Mouse (Mus musculus) forebrain, embryonic 12.5 days (tissue): Measurements from ENCODE around the gene Krtap5-3. TPM values are rescaled to one million over a fixed set of nuclear protein-coding genes. Genes with fewer than 3 reads are reported as not detected.
"Not testable (repeated sequence)": the region's sequence is repeated elsewhere in the genome, so short reads cannot be mapped to it uniquely, and the experiment has no call there.

ENCODE experiments used
- ATAC-seq: fragments of 200-750 bp; cut with Nextera tagmentation; 2 replicates; pipeline ENCODE4 v1.8.0; 2017; ENCODE audit warnings: moderate TSS enrichment; ENCODE audit not compliant: low FRiP score
- H3K27ac ChIP-seq: fragments of 300-500 bp; sonication (generic); 2 replicates; pipeline ENCODE4 v1.5.1; 2016; ENCODE audit warnings: mild to moderate bottlenecking
- H3K27me3 ChIP-seq: fragments of 300-500 bp; sonication (generic); 2 replicates; pipeline ENCODE4 v1.6.1; 2016; ENCODE audit warnings: mild to moderate bottlenecking
- H3K36me3 ChIP-seq: fragments of 300-500 bp; sonication (generic); replicated peaks from 2 replicates; pipeline ENCODE4 v1.6.1; 2016; ENCODE audit warnings: mild to moderate bottlenecking
- H3K4me1 ChIP-seq: fragments of 300-500 bp; sonication (generic); 2 replicates; pipeline ENCODE4 v1.6.1; 2016
- H3K4me2 ChIP-seq: fragments of 300-500 bp; sonication (generic); 2 replicates; pipeline ENCODE4 v1.6.1; 2016; ENCODE audit warnings: mild to moderate bottlenecking, moderate library complexity
- H3K4me3 ChIP-seq: fragments of 300-500 bp; sonication (generic); replicated peaks from 2 replicates; pipeline ENCODE4 v1.5.1; 2016; ENCODE audit warnings: mild to moderate bottlenecking
- H3K9ac ChIP-seq: fragments of 300-500 bp; sonication (generic); 2 replicates; pipeline ENCODE4 v1.6.1; 2016; ENCODE audit warnings: mild to moderate bottlenecking
- H3K9me3 ChIP-seq: fragments of 300-500 bp; sonication (generic); 2 replicates; pipeline ENCODE4 v1.6.1; 2016
- WGBS: fragments of 180-500 bp; shearing (Covaris S2); methylation state at CpG from one replicate; pipeline ENCODE4 v1.1.7; 2016; 5-methylcytosine and 5-hydroxymethylcytosine counted together
- polyA plus RNA-seq: library from polyadenylated mRNA; unstranded; fragments of >200 nt; fragmentation: Nextera tagmentation; extraction: Ambion mirVana; gene quantifications from 2 replicates; pipeline ENCODE4 v1.2.1, GENCODE M21; 2016

The Krtap5-3 gene
- polyA plus RNA-seq: not detected in 2 replicates

GRCm38 (mm10) chr7:142201064-142201463 is at the start of gene Krtap5-3:
Gene Krtap5-3, plus strand, starts transcription at chr7:142201364.
- Histone ChIP-seq H3K4me1 (no peaks in the 10 kb centered on the region), H3K9ac (no peak within 1 kb of the TSS), H3K27me3 (no peaks in the 10 kb centered on the region; the same call in 1 of the 2 replicates), H3K36me3 (no peaks in the 10 kb centered on the region), H3K27ac (no peak within 1 kb of the TSS), H3K9me3 (no peaks in the 10 kb centered on the region), H3K4me2 (no peak within 1 kb of the TSS), H3K4me3 (no peak within 1 kb of the TSS)
- ATAC-seq: no peak
- WGBS: 83% methylated on average over 1 of the region's 1 CpGs

GRCm38 (mm10) chr7:142152191-142152590 is 49.0 kb upstream of the Krtap5-3 start:
- Histone ChIP-seq H3K9me3 (no peaks in the 10 kb centered on the region), H3K9ac (no peak overlapping the region), H3K36me3 (no peaks in the 10 kb centered on the region), H3K27ac (no peak overlapping the region), H3K4me3 (no peak overlapping the region), H3K4me2 (no peak overlapping the region), H3K4me1 (no peaks in the 10 kb centered on the region), H3K27me3 (no peaks in the 10 kb centered on the region)
- WGBS: 85% methylated on average over 4 of the region's 4 CpGs
- no peak for ATAC-seq

GRCm38 (mm10) chr7:142155308-142155707 is 45.9 kb upstream of the Krtap5-3 start:
- WGBS: 62% methylated on average over 1 of the region's 1 CpGs
- H3K36me3 ChIP-seq: no peaks in the 10 kb centered on the region
- H3K27me3 ChIP-seq: no peaks in the 10 kb centered on the region
- no peak overlapping the region for H3K4me2 ChIP-seq
- no peaks in the 10 kb centered on the region for H3K9me3 ChIP-seq
- no peak overlapping the region for H3K4me3 ChIP-seq
- ATAC-seq: no peak
- no peaks in the 10 kb centered on the region for H3K4me1 ChIP-seq
- no peak overlapping the region for H3K27ac ChIP-seq
- H3K9ac ChIP-seq: no peak overlapping the region

- 52% methylated on average over 2 of the region's 2 CpGs for WGBS
- ATAC-seq, H3K4me2 ChIP-seq, H3K4me3 ChIP-seq, H3K27ac ChIP-seq, H3K27me3 ChIP-seq, H3K9me3 ChIP-seq, H3K9ac ChIP-seq, H3K4me1 ChIP-seq, H3K36me3 ChIP-seq: not testable (repeated sequence)
Measured at GRCm38 (mm10) chr7:142157013-142157412, 44.2 kb upstream of the Krtap5-3 start, which contains the start of gene Gm29735. Gene Gm29735, minus strand, starts transcription at chr7:142157113.

- Histone ChIP-seq H3K9me3 (no peaks in the 10 kb centered on the region), H3K4me2 (no peak overlapping the region), H3K4me1 (no peaks in the 10 kb centered on the region), H3K36me3 (no peaks in the 10 kb centered on the region), H3K9ac (no peak overlapping the region), H3K4me3 (no peak overlapping the region), H3K27ac (no peak overlapping the region), H3K27me3 (no peaks in the 10 kb centered on the region)
- no peak for ATAC-seq
- WGBS: 88% methylated on average over 3 of the region's 3 CpGs
Measured at GRCm38 (mm10) chr7:142159366-142159765, 41.8 kb upstream of the Krtap5-3 start.

GRCm38 (mm10) chr7:142165639-142166038 is 35.5 kb upstream of the Krtap5-3 start, which contains the start of gene Gm4553:
Gene Gm4553, minus strand, starts transcription at chr7:142165739.
- not testable (repeated sequence) for ATAC-seq, H3K9me3 ChIP-seq, H3K27ac ChIP-seq

GRCm38 (mm10) chr7:142169836-142170235 is 31.3 kb upstream of the Krtap5-3 start:
- H3K27ac ChIP-seq: no peak overlapping the region
- H3K36me3 ChIP-seq: no peaks in the 10 kb centered on the region
- WGBS: 52% methylated on average over 3 of the region's 3 CpGs
- ATAC-seq: no peak
- no peak overlapping the region for H3K4me3 ChIP-seq
- H3K9me3 ChIP-seq: no peaks in the 10 kb centered on the region
- no peak overlapping the region for H3K4me2 ChIP-seq
- no peaks in the 10 kb centered on the region for H3K4me1 ChIP-seq
- H3K9ac ChIP-seq: no peak overlapping the region
- no peaks in the 10 kb centered on the region for H3K27me3 ChIP-seq

More at GRCm38 (mm10) chr7:142165639-142166038, 35.5 kb upstream of the Krtap5-3 start, which contains the start of gene Gm4553:
- H3K4me3 ChIP-seq, H3K4me1 ChIP-seq, H3K4me2 ChIP-seq, H3K9ac ChIP-seq, H3K36me3 ChIP-seq, H3K27me3 ChIP-seq: not testable (repeated sequence)

- H3K4me1 ChIP-seq, H3K27me3 ChIP-seq, H3K27ac ChIP-seq, H3K9ac ChIP-seq, H3K4me2 ChIP-seq, ATAC-seq, H3K9me3 ChIP-seq, H3K4me3 ChIP-seq, H3K36me3 ChIP-seq: not testable (repeated sequence)
Measured at GRCm38 (mm10) chr7:142175905-142176304, 25.3 kb upstream of the Krtap5-3 start, which contains the start of gene Krtap5-2. Gene Krtap5-2, minus strand, starts transcription at chr7:142176005.

- Histone ChIP-seq H3K27ac (no peak overlapping the region), H3K4me1 (no peaks in the 10 kb centered on the region), H3K27me3 (no peaks in the 10 kb centered on the region), H3K9me3 (no peaks in the 10 kb centered on the region), H3K4me2 (no peak overlapping the region), H3K9ac (no peak overlapping the region), H3K36me3 (no peaks in the 10 kb centered on the region), H3K4me3 (no peak overlapping the region)
- no peak for ATAC-seq
- WGBS: 68% methylated on average over 1 of the region's 1 CpGs
Measured at GRCm38 (mm10) chr7:142178685-142179084, 22.5 kb upstream of the Krtap5-3 start.

GRCm38 (mm10) chr7:142181021-142181420 is 20.1 kb upstream of the Krtap5-3 start:
- Histone ChIP-seq H3K4me1 (no peaks in the 10 kb centered on the region), H3K36me3 (no peaks in the 10 kb centered on the region), H3K4me3 (no peak overlapping the region), H3K9me3 (no peaks in the 10 kb centered on the region), H3K27me3 (no peaks in the 10 kb centered on the region), H3K4me2 (no peak overlapping the region), H3K9ac (no peak overlapping the region), H3K27ac (no peak overlapping the region)
- ATAC-seq: no peak
- WGBS: 72% methylated on average over 1 of the region's 1 CpGs

- H3K27ac ChIP-seq: no peak overlapping the region
- WGBS: 72% methylated on average over 2 of the region's 2 CpGs
- H3K4me1 ChIP-seq: no peaks in the 10 kb centered on the region
- H3K9ac ChIP-seq: no peak overlapping the region
- H3K36me3 ChIP-seq: no peaks in the 10 kb centered on the region
- H3K9me3 ChIP-seq: no peaks in the 10 kb centered on the region
- H3K27me3 ChIP-seq: peaks cover 10% of the 10 kb centered on the region; the same call in 1 of the 2 replicates
- no peak for ATAC-seq
- H3K4me2 ChIP-seq: no peak overlapping the region
- no peak overlapping the region for H3K4me3 ChIP-seq
Measured at GRCm38 (mm10) chr7:142188156-142188555, 13.0 kb upstream of the Krtap5-3 start.

- 55% methylated on average over 2 of the region's 2 CpGs for WGBS
- no peak within 1 kb of the TSS for H3K9ac ChIP-seq
- no peak for ATAC-seq
Measured at GRCm38 (mm10) chr7:142190289-142190688, 10.9 kb upstream of the Krtap5-3 start, which contains the start of gene Gm10153. Gene Gm10153, minus strand, starts transcription at chr7:142190389.

GRCm38 (mm10) chr7:142198748-142199147 is 2.4 kb upstream of the Krtap5-3 start:
- 89% methylated on average over 2 of the region's 2 CpGs for WGBS
- Histone ChIP-seq H3K4me1 (no peaks in the 10 kb centered on the region), H3K4me3 (no peak overlapping the region), H3K27ac (no peak overlapping the region), H3K9ac (no peak overlapping the region), H3K9me3 (no peaks in the 10 kb centered on the region), H3K4me2 (no peak overlapping the region), H3K27me3 (no peaks in the 10 kb centered on the region; the same call in 1 of the 2 replicates), H3K36me3 (no peaks in the 10 kb centered on the region)
- ATAC-seq: no peak

More at GRCm38 (mm10) chr7:142190289-142190688, 10.9 kb upstream of the Krtap5-3 start, which contains the start of gene Gm10153:
- H3K9me3 ChIP-seq: no peaks in the 10 kb centered on the region
- H3K4me1 ChIP-seq: no peaks in the 10 kb centered on the region
- no peaks in the 10 kb centered on the region for H3K36me3 ChIP-seq
- no peak within 1 kb of the TSS for H3K4me3 ChIP-seq
- no peak within 1 kb of the TSS for H3K4me2 ChIP-seq
- no peak within 1 kb of the TSS for H3K27ac ChIP-seq
- peaks cover 10% of the 10 kb centered on the region; the same call in 1 of the 2 replicates for H3K27me3 ChIP-seq
